Mouse (Mus musculus) bone marrow macrophage, adult 2 months (primary cell): ENCODE data around the gene Platr17.

Experiments
- CTCF ChIP-seq: IDR thresholded peaks from 2 replicates; pipeline ENCODE4 v1.5.1; 2012; ENCODE audit warnings: low read depth, mild to moderate bottlenecking, low read length, moderate library complexity
- POLR2A ChIP-seq: IDR thresholded peaks from 2 replicates; pipeline ENCODE4 v1.6.1; 2012; ENCODE audit warnings: mild to moderate bottlenecking, low read depth, low read length, borderline replicate concordance

GRCm38 (mm10) chr17:33916847-33917655 is 12.1 kb downstream of the Platr17 start:
- TF ChIP-seq POLR2A (no peak), CTCF (no peak)
